11 mouse cellular contexts compared by ENCODE assay signal in genomic region chr11:116423782-116424620, GRCm38 (mm10). TPM values are rescaled to one million over a fixed set of nuclear protein-coding genes. Genes with fewer than 3 reads are reported as not detected.
DNase-seq lines count a peak whose midpoint lies in the region; ATAC-seq and TF ChIP-seq lines count a peak whose summit lies in the region.
"Had no signal": no experiment of that assay in that cellular context is flagged by ENCODE, and none has a peak within 500 bp of the region (broad histone marks: within the 10 kb centered on the region; RNA-seq: fewer than 3 reads in every experiment).

No protein-coding gene starts in this region.

- H3K27me3 ChIP-seq in G1E (ENCODE audit: insufficient read depth, low read length): peaks cover 2% of the 10 kb centered on the region; the same call in 1 of the 2 replicates
- no peaks in the 10 kb centered on the region; the same call in 1 of the 2 replicates for H3K27me3 ChIP-seq in liver, embryonic 11.5 days (replicated peaks; ENCODE audit: control insufficient read depth, insufficient read depth, low read length)
- no peaks in the 10 kb centered on the region for H3K27me3 ChIP-seq in hindbrain, embryonic 14.5 days (ENCODE audit: control insufficient read depth, insufficient read depth, low read length)
- H3K27me3 ChIP-seq in hindbrain, embryonic 12.5 days: no peaks in the 10 kb centered on the region
- H3K27me3 ChIP-seq: limb, embryonic 15.5 days had no signal

- H3K4me1 ChIP-seq in G1E (ENCODE audit: insufficient read depth, low read depth, low read length): peaks cover 60% of the 10 kb centered on the region
- H3K4me1 ChIP-seq in liver, embryonic 11.5 days (replicated peaks; ENCODE audit: control insufficient read depth, insufficient read depth, low read length): peaks cover 10% of the 10 kb centered on the region
- H3K4me1 ChIP-seq in hindbrain, embryonic 14.5 days (replicated peaks; ENCODE audit: control insufficient read depth, insufficient read depth, low read length): no peaks in the 10 kb centered on the region
- no peaks in the 10 kb centered on the region for H3K4me1 ChIP-seq in hindbrain, embryonic 12.5 days

- H3K9ac ChIP-seq in liver, embryonic 11.5 days (ENCODE audit: low read depth, low read length): no peak overlapping the region
- no peak overlapping the region for H3K9ac ChIP-seq in hindbrain, embryonic 14.5 days
- no peak overlapping the region for H3K9ac ChIP-seq in hindbrain, embryonic 12.5 days
- H3K9ac ChIP-seq: limb, embryonic 15.5 days had no signal

- no peak overlapping the region; the same call in 1 of the 2 replicates for H3K4me3 ChIP-seq in G1E (ENCODE audit: low read depth, low read length)
- no peak overlapping the region for H3K4me3 ChIP-seq in liver, embryonic 11.5 days (ENCODE audit: low read depth, low read length)
- no peak overlapping the region for H3K4me3 ChIP-seq in hindbrain, embryonic 14.5 days (replicated peaks; ENCODE audit: low read length)
- no peak overlapping the region for H3K4me3 ChIP-seq in hindbrain, embryonic 12.5 days
- H3K4me3 ChIP-seq: erythroblast, embryonic 14.5 days; limb, embryonic 15.5 days had no signal

- DNase-seq in CD4-positive, CD25-positive, alpha-beta regulatory T cell, adult 2 months (ENCODE audit: low read depth, low spot score): peak; percentile 88
- peak; percentile 47 for DNase-seq in G1E (ENCODE audit: low spot score)
- DNase-seq in liver, embryonic 11.5 days (ENCODE audit: low spot score): no peak
- DNase-seq in monocyte, adult 2 months (ENCODE audit: low read depth in 1 of 2, low spot score in 2 of 2): peak; percentile 61 to 79
- no peak for DNase-seq in cerebellum, postnatal 4 days (ENCODE audit: low spot score in 2 of 2)
- no peak for DNase-seq in hindbrain, embryonic 14.5 days (ENCODE audit: low spot score)
- DNase-seq in cerebellum, postnatal 10 days: no peak

- ATAC-seq in G1E (ENCODE audit: extremely low read depth, insufficient number of reproducible peaks, low FRiP score, poor library complexity, severe bottlenecking): peak; percentile 54
- ATAC-seq in liver, embryonic 11.5 days (replicated peaks; ENCODE audit: low FRiP score): no peak
- ATAC-seq in hindbrain, embryonic 14.5 days (ENCODE audit: low FRiP score): no peak
- no peak for ATAC-seq in hindbrain, embryonic 12.5 days (ENCODE audit: low FRiP score)
- ATAC-seq: hindbrain, postnatal 0 days had no signal

- peak overlapping the region; percentile 30; the same call in 1 of the 2 replicates for H3K4me2 ChIP-seq in liver, embryonic 11.5 days
- no peak overlapping the region for H3K4me2 ChIP-seq in hindbrain, embryonic 14.5 days (replicated peaks)
- no peak overlapping the region for H3K4me2 ChIP-seq in hindbrain, embryonic 12.5 days (replicated peaks)
- H3K4me2 ChIP-seq: limb, embryonic 15.5 days had no signal

- 51% methylated on average over 10 of the region's 10 CpGs for WGBS in liver, embryonic 11.5 days
- 85% methylated on average over 10 of the region's 10 CpGs for WGBS in hindbrain, embryonic 14.5 days
- 85% methylated on average over 10 of the region's 10 CpGs for WGBS in hindbrain, embryonic 12.5 days

- H3K9me3 ChIP-seq in G1E (replicated peaks): no peaks in the 10 kb centered on the region
- no peaks in the 10 kb centered on the region for H3K9me3 ChIP-seq in liver, embryonic 11.5 days (ENCODE audit: control insufficient read depth, low read length)
- H3K9me3 ChIP-seq in hindbrain, embryonic 14.5 days (ENCODE audit: control insufficient read depth, low read length): no peaks in the 10 kb centered on the region
- H3K9me3 ChIP-seq in hindbrain, embryonic 12.5 days (replicated peaks): no peaks in the 10 kb centered on the region
- H3K9me3 ChIP-seq: limb, embryonic 15.5 days had no signal

- TF ChIP-seq CTCF in G1E (IDR thresholded peaks at IDR 0.05; ENCODE audit: low read depth, low read length): no peak

- H3K27ac ChIP-seq in liver, embryonic 11.5 days (ENCODE audit: low read depth, low read length): no peak overlapping the region
- no peak overlapping the region for H3K27ac ChIP-seq in hindbrain, embryonic 14.5 days
- no peak overlapping the region for H3K27ac ChIP-seq in hindbrain, embryonic 12.5 days
- H3K27ac ChIP-seq: hindbrain, postnatal 0 days; limb, embryonic 15.5 days had no signal

- H3K36me3 ChIP-seq in G1E (replicated peaks): no peaks in the 10 kb centered on the region
- no peaks in the 10 kb centered on the region for H3K36me3 ChIP-seq in liver, embryonic 11.5 days (ENCODE audit: control insufficient read depth, insufficient read depth, low read length)
- H3K36me3 ChIP-seq in hindbrain, embryonic 14.5 days (replicated peaks; ENCODE audit: control insufficient read depth, insufficient read depth): no peaks in the 10 kb centered on the region
- H3K36me3 ChIP-seq in hindbrain, embryonic 12.5 days: no peaks in the 10 kb centered on the region
- H3K36me3 ChIP-seq: limb, embryonic 15.5 days had no signal

RNA-seq across cellular contexts. Expression of gene Ubald2, which starts 9.9 kb away (rescaled TPM):
- total RNA-seq in G1E (2014; fragmentation: Nextera tagmentation) (184 and 210 TPM in 2 replicates), G1E (2017) (114 and 161 TPM in 2 replicates)
- polyA plus RNA-seq in G1E (2012): 710 and 1,104 TPM in 2 replicates
- 78.6 and 80.2 TPM in 2 replicates for polyA plus RNA-seq in liver, embryonic 11.5 days (2014; fragmentation: Nextera tagmentation; extraction: Ambion mirVana)
- 61.4 and 67.6 TPM in 2 replicates for polyA plus RNA-seq in hindbrain, embryonic 14.5 days (2014; fragmentation: Nextera tagmentation; extraction: Ambion mirVana)
- 46.6 and 50.6 TPM in 2 replicates for polyA plus RNA-seq in hindbrain, embryonic 12.5 days (2016; fragmentation: Nextera tagmentation; extraction: Ambion mirVana)

RNA-seq across cellular contexts. Expression of gene Rnf157, which starts 11.2 kb away (rescaled TPM):
- total RNA-seq in G1E (2014; fragmentation: Nextera tagmentation): 19.4 and 23.7 TPM in 2 replicates
- total RNA-seq in G1E (2017): 10.0 and 10.6 TPM in 2 replicates
- polyA plus RNA-seq in G1E (2012): 6.1 and 7.1 TPM in 2 replicates
- 5.0 and 6.8 TPM in 2 replicates for polyA plus RNA-seq in liver, embryonic 11.5 days (2014; fragmentation: Nextera tagmentation; extraction: Ambion mirVana)
- polyA plus RNA-seq in hindbrain, embryonic 14.5 days (2014; fragmentation: Nextera tagmentation; extraction: Ambion mirVana): 68.5 and 75.5 TPM in 2 replicates
- 44.8 and 47.2 TPM in 2 replicates for polyA plus RNA-seq in hindbrain, embryonic 12.5 days (2016; fragmentation: Nextera tagmentation; extraction: Ambion mirVana)
- polyA plus RNA-seq: erythroblast, embryonic 14.5 days had no signal

RNA-seq across cellular contexts. Expression of gene Qrich2, which starts 42.0 kb away (rescaled TPM):
- not detected in 2 replicates for total RNA-seq in G1E (2014; fragmentation: Nextera tagmentation)
- total RNA-seq in G1E (2017): 0.05 and 0.06 TPM in 2 replicates
- polyA plus RNA-seq in G1E (2012): 0.07 and 0.16 TPM in 2 replicates
- polyA plus RNA-seq in liver, embryonic 11.5 days (2014; fragmentation: Nextera tagmentation; extraction: Ambion mirVana): 0.16 TPM in 1 of 2 replicates, not detected in the other
- polyA plus RNA-seq in hindbrain, embryonic 14.5 days (2014; fragmentation: Nextera tagmentation; extraction: Ambion mirVana): 0.09 TPM in 1 of 2 replicates, not detected in the other
- 0.18 and 0.39 TPM in 2 replicates for polyA plus RNA-seq in hindbrain, embryonic 12.5 days (2016; fragmentation: Nextera tagmentation; extraction: Ambion mirVana)
- total RNA-seq: hindbrain, postnatal 0 days had no signal
- polyA plus RNA-seq: erythroblast, embryonic 14.5 days had no signal

Comparison
In these comparisons a context has a peak if more than half of its experiments do, and no peak if none do; other contexts are left out.
1. DNase-seq: peak in CD4-positive, CD25-positive, alpha-beta regulatory T cell, adult 2 months (single experiment), G1E (single experiment) and monocyte, adult 2 months (2 of 2); none in liver, embryonic 11.5 days (single experiment), cerebellum, postnatal 4 days (0 of 2), hindbrain, embryonic 14.5 days (single experiment) and cerebellum, postnatal 10 days (0 of 2).